Mouse (Mus musculus) E14TG2a.4 (cell line): ENCODE data around the gene Prokr1.

Experiments used
- H3K27me3 ChIP-seq: 2 replicates; pipeline ENCODE4 v1.6.1; 2014; ENCODE audit warnings: low read length, control low read depth; ENCODE audit not compliant: insufficient read depth
- H3K36me3 ChIP-seq: 2 replicates; pipeline ENCODE4 v1.6.1; 2014; ENCODE audit warnings: low read length, control low read depth; ENCODE audit not compliant: insufficient read depth
- H3K4me1 ChIP-seq: replicated peaks from 2 replicates; pipeline ENCODE4 v1.6.1; 2014; ENCODE audit warnings: low read depth, low read length, control low read depth
- H3K4me3 ChIP-seq: replicated peaks from 2 replicates; pipeline ENCODE4 v1.5.1; 2014; ENCODE audit warnings: mild to moderate bottlenecking, low read length
- H3K9me3 ChIP-seq: 2 replicates; pipeline ENCODE4 v1.6.1; 2014; ENCODE audit warnings: low read length, control low read depth
- CTCF ChIP-seq: conservative IDR thresholded peaks from 2 replicates; pipeline ENCODE4 v1.5.1; 2014; ENCODE audit warnings: low read length
- NANOG ChIP-seq: IDR thresholded peaks from 2 replicates; pipeline ENCODE4 v1.6.1; 2014; ENCODE audit warnings: borderline replicate concordance, low read length, mixed read lengths
- POU5F1 ChIP-seq: IDR thresholded peaks from 2 replicates; pipeline ENCODE4 v1.6.1; 2014; ENCODE audit warnings: low read length, borderline replicate concordance

Gene Prokr1

DNA sequence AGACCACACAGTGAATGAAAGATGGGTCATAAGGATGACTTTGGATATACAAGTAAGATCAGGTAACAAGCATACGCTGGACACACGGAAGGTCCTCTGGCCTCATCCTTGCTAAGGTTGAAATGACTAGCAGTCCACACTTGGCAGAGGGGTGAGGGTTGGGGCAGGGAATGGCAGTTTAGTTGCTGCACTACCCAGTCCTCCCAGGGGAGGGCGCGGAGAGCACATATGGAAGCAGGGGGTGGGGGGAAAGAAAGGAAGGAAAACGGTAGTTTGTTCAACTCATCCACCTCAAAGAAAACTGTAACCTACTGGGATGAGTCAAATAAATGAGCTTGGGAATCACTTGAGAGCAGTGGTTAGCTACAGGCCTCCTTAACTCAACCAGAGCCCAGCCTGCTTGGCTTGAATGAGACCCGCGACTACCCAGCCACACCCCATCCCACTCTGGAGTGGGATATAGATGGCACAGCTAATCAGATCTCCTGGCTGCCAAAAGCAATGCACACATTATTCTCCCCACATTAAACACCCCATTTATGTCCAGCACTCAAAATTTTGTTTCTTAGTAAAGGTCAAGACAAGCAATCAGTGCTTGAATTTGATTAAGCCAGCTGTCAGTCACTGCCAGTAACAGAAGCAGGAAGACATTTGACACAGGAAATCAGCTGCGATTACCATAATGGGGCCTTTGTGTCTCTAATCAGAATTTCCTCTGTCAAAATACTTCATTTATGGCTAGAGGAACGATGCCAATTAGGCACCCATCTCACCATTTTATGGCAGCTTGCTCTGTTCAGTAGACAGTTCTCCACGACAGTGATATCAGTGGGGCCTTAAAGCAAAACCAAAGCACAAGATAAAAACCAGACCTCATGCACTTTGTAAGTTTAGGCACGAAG lies 24.5 kb upstream of the Prokr1 start:
- Histone ChIP-seq H3K27me3 (no peaks in the 10 kb centered on the region), H3K36me3 (no peaks in the 10 kb centered on the region), H3K9me3 (peaks cover 7% of the 10 kb centered on the region), H3K4me3 (no peak overlapping the region), H3K4me1 (no peaks in the 10 kb centered on the region)
- no peak for TF ChIP-seq NANOG
- no peak for TF ChIP-seq POU5F1
- TF ChIP-seq CTCF, result peak; percentile 42

DNA sequence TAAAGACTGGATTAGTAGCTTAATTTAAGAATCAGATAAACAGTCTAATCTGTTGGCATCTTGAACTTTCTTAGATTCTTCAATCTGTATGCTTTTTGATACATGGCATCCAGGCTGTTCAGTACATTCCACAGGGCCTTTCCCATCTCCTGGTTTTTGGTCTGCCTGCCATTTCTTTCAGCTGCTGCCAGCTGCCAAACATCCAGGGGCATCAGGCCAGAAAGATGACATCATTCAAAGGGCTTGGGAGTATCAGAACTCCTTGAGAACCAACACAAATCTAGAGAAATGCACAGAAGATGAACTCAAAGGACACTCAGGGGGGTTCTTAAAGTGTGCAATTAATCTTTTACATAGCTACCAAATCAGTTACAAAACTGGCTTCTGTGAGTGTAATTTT lies 9.3 kb upstream of the Prokr1 start:
- TF ChIP-seq POU5F1 (no peak), NANOG (no peak), CTCF (no peak)
- no peaks in the 10 kb centered on the region for H3K27me3 ChIP-seq
- H3K4me3 ChIP-seq, result no peak overlapping the region
- H3K4me1 ChIP-seq, result no peaks in the 10 kb centered on the region; the same call in 1 of the 2 replicates
- H3K9me3 ChIP-seq, result no peaks in the 10 kb centered on the region
- no peaks in the 10 kb centered on the region for H3K36me3 ChIP-seq

GRCm38 (mm10) chr6:87597116-87597833 lies 6.7 kb upstream of the Prokr1 start:
- no peaks in the 10 kb centered on the region for H3K9me3 ChIP-seq

DNA sequence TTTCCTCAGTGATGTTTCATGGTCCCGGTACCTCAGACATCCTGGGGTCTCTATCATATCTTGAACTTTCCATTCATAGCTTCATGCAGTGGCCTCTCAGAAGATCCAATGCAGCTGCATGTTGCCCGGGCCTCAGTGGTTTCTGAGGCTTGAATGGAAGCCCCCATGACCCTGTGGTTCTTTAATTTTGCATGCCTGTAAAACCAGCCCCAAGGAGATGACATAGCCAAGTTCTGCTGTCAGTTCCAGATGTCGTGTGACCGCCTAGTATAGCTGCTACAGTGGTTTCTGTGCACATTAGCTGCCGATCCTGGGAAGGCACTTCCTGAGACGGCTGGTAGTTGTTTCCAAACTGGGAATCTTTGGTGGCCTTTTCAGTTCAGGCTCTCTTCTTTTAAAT lies 3.6 kb upstream of the Prokr1 start:
- H3K4me1 ChIP-seq, result peaks cover 12% of the 10 kb centered on the region
- H3K27me3 ChIP-seq, result peaks cover 25% of the 10 kb centered on the region
- H3K36me3 ChIP-seq, result no peaks in the 10 kb centered on the region
- TF ChIP-seq POU5F1, result no peak
- no peak for TF ChIP-seq CTCF
- TF ChIP-seq NANOG, result no peak
- no peak overlapping the region for H3K4me3 ChIP-seq
- H3K9me3 ChIP-seq, result no peaks in the 10 kb centered on the region

More at GRCm38 (mm10) chr6:87597116-87597833, 6.7 kb upstream of the Prokr1 start:
- Histone ChIP-seq H3K4me3 (no peak overlapping the region), H3K27me3 (peaks cover 3% of the 10 kb centered on the region), H3K4me1 (no peaks in the 10 kb centered on the region; the same call in 1 of the 2 replicates), H3K36me3 (no peaks in the 10 kb centered on the region)
- TF ChIP-seq POU5F1 (no peak), CTCF (no peak), NANOG (no peak)

DNA sequence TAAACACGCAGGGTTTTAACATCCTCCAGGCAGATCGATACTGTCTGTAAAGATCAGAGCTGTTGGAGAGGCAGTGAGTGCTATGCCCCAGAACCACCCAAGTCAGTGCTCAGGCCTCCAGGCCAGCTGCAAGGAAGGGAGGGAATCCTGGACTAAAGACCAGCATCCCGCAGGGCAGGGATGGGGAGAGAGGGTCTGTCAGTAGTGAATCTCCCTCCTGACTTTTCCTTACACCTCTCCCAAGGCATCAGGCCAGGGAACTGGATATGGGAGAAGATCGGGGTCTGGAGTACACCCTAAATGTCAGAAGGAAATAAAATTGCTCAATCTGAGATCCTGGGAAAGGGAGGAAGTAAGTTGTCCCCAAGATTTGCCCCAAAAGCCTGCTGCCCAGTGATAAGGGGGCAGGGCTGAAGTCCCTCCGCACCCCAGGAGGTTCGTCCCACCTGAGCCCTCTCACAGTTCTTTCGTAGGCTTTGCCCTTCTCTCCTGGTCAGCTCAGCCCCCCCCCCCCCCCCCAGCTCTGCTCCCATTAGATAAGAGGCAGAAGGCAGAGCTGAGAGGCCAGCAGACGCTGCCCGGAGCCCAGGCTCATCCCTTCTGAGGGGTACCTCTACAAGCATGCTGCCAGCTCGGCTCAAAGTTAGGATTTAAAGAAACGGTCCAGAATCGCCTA lies 687 bp downstream of the Prokr1 start:
- peak overlapping the region; percentile 72 for H3K4me3 ChIP-seq
- no peaks in the 10 kb centered on the region for H3K36me3 ChIP-seq
- H3K4me1 ChIP-seq, result peaks cover 14% of the 10 kb centered on the region
- no peaks in the 10 kb centered on the region for H3K9me3 ChIP-seq
- peaks cover 58% of the 10 kb centered on the region for H3K27me3 ChIP-seq
- no peak for TF ChIP-seq NANOG
- no peak for TF ChIP-seq CTCF
- no peak for TF ChIP-seq POU5F1

DNA sequence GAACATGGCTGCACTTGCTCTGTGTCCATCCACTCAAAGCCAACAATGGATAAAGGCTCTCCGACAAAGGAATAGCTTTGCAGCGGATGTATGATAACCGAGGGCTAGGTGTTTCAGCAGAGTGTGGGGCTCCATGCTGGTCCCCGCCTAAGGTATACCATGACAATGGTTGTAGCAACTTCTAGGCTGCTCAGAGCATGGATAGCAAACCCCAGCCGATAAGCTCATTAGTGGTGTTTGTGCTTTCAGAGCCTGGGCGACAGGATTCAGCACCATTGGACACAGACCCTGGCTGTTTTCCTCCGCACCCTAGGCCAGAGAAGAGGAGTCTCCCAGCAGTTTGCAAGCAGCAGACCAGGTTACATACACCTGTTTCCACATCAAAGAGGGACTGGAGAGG lies 6.6 kb downstream of the Prokr1 start:
- Histone ChIP-seq H3K9me3 (no peaks in the 10 kb centered on the region), H3K4me1 (peaks cover 20% of the 10 kb centered on the region), H3K4me3 (no peak overlapping the region), H3K36me3 (no peaks in the 10 kb centered on the region), H3K27me3 (peaks cover 75% of the 10 kb centered on the region)
- TF ChIP-seq NANOG, result no peak
- TF ChIP-seq CTCF, result no peak
- no peak for TF ChIP-seq POU5F1

DNA sequence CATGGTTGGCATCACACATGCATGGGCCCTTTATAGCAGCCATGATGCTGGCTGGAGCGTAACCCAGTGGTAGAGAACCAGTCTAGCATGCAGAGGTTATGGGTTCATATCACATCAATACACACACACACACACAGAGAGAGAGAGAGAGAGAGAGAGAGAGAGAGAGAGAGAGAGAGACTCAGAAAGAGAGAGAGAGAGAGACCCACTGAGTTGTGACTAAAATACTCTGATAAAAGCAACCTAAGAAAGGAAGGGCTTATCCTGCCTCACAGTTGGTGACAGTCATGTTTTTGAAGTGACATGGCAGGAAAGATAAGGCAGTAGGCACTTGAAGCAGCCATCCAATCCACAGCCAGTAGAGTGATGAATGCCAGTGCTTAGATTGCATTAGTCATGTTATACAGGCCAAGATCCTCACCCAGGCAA lies 7.3 kb downstream of the Prokr1 start:
- no peak overlapping the region for H3K4me3 ChIP-seq
- H3K9me3 ChIP-seq, result no peaks in the 10 kb centered on the region
- TF ChIP-seq NANOG (no peak), CTCF (no peak), POU5F1 (no peak)
- peaks cover 67% of the 10 kb centered on the region for H3K27me3 ChIP-seq
- H3K36me3 ChIP-seq, result no peaks in the 10 kb centered on the region
- peaks cover 20% of the 10 kb centered on the region for H3K4me1 ChIP-seq

DNA sequence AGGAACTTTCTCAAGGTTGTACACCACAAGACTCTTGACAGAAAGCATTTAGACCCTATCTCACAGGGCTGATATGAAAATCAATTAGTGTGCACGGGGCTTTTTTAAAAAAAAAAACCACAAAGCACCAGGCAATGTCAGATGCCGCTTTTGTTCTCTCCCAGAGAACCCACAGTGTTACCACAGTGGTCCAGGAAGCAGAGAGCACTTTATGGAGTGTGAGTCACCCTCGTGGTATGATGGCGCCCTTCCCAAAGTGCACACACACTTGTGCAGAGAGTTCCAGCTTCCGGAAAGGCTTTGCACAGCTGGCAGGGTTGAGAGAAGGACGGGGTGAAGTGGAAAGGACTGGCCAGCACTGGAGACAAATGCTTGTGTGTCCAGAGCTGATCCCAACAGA lies 8.1 kb downstream of the Prokr1 start:
- H3K9me3 ChIP-seq, result no peaks in the 10 kb centered on the region
- H3K36me3 ChIP-seq, result no peaks in the 10 kb centered on the region
- TF ChIP-seq CTCF (no peak), NANOG (no peak), POU5F1 (no peak)
- H3K4me3 ChIP-seq, result no peak overlapping the region
- peaks cover 63% of the 10 kb centered on the region for H3K27me3 ChIP-seq
- peaks cover 20% of the 10 kb centered on the region for H3K4me1 ChIP-seq
